Mouse (Mus musculus) E14TG2a.4 (cell line): ENCODE measurements around the gene Sdk1.

Source experiments
- CTCF ChIP-seq: conservative IDR thresholded peaks from 2 replicates; pipeline ENCODE4 v1.5.1; 2014; ENCODE audit warnings: low read length
- NANOG ChIP-seq: IDR thresholded peaks from 2 replicates; pipeline ENCODE4 v1.6.1; 2014; ENCODE audit warnings: borderline replicate concordance, low read length, mixed read lengths
- POU5F1 ChIP-seq: IDR thresholded peaks from 2 replicates; pipeline ENCODE4 v1.6.1; 2014; ENCODE audit warnings: low read length, borderline replicate concordance

GRCm38 (mm10) chr5:141916954-141917353, 675.7 kb downstream of the Sdk1 start:
- TF ChIP-seq CTCF (no peak), NANOG (no peak), POU5F1 (no peak)
